Mouse (Mus musculus) lung, embryonic 16.5 days (tissue): ENCODE results near the gene Spata3. TPM values are rescaled to one million over a fixed set of nuclear protein-coding genes. Genes with fewer than 3 reads are reported as not detected.
"Not testable (repeated sequence)": the region's sequence is repeated elsewhere in the genome, so short reads cannot be mapped to it uniquely, and the experiment has no call there.

Experiments used
- ATAC-seq: fragments of 200-750 bp; cut with Nextera tagmentation; 2 replicates; pipeline ENCODE4 v1.8.0; 2017; ENCODE audit warnings: low read depth, mild to moderate bottlenecking, moderate library complexity
- H3K27ac ChIP-seq: fragments of 300-500 bp; sonication (generic); 2 replicates; pipeline ENCODE4 v1.5.1; 2014; ENCODE audit warnings: mild to moderate bottlenecking, control low read depth, low read length
- H3K27me3 ChIP-seq: fragments of 300-500 bp; sonication (generic); 2 replicates; pipeline ENCODE4 v1.6.1; 2014; ENCODE audit warnings: low read depth, low read length, mixed read lengths; ENCODE audit not compliant: control insufficient read depth, insufficient read depth
- H3K36me3 ChIP-seq: fragments of 300-500 bp; sonication (generic); 2 replicates; pipeline ENCODE4 v1.6.1; 2014; ENCODE audit warnings: low read length; ENCODE audit not compliant: control insufficient read depth, insufficient read depth
- H3K4me1 ChIP-seq: fragments of 300-500 bp; sonication (generic); replicated peaks from 2 replicates; pipeline ENCODE4 v1.6.1; 2014; ENCODE audit warnings: low read length, mixed read lengths; ENCODE audit not compliant: control insufficient read depth, insufficient read depth
- H3K4me2 ChIP-seq: fragments of 300-500 bp; sonication (generic); 2 replicates; pipeline ENCODE4 v1.6.1; 2014; ENCODE audit warnings: low read depth, low read length, control low read depth
- H3K4me3 ChIP-seq: fragments of 300-500 bp; sonication (generic); 2 replicates; pipeline ENCODE4 v1.5.1; 2014; ENCODE audit warnings: mild to moderate bottlenecking, low read length, control low read depth
- H3K9ac ChIP-seq: fragments of 300-500 bp; sonication (generic); 2 replicates; pipeline ENCODE4 v1.6.1; 2014; ENCODE audit warnings: low read length, control low read depth
- H3K9me3 ChIP-seq: fragments of 300-500 bp; sonication (generic); 2 replicates; pipeline ENCODE4 v1.6.1; 2016; ENCODE audit warnings: low read length; ENCODE audit not compliant: control insufficient read depth
- WGBS: fragments of 180-500 bp; shearing (Covaris S2); extraction: QIAGEN DNeasy Blood & Tissue Kit; methylation state at CpG from one replicate; pipeline ENCODE4 v1.1.7; 2014; 5-methylcytosine and 5-hydroxymethylcytosine counted together
- polyA plus RNA-seq: library from polyadenylated mRNA; unstranded; fragments of >200 nt; fragmentation: Nextera tagmentation; extraction: Ambion mirVana; gene quantifications from 2 replicates; pipeline ENCODE4 v1.2.1, GENCODE M21; 2015

The Spata3 gene
- polyA plus RNA-seq, 1 experiment from 2014 or later, result not detected

DNA sequence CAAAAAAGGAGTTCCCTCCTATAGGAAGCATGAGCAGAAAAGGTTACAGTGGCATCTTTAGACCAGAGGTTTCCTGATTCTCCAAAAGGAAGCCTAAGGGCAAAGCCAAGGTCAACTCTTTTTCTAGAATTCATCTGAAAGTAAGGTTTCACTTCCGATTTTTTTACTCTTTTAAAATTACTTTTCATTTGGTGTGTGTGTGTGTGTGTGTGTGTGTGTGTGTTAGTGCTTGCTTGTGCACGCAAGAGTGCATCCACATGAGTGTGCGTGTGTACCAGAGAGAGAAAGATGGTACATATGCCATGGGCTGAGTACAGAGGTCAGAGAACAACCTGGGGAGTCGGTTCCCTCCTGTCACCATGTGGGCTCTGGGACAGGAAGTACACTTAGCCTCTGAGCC, 27.7 kb upstream of the Spata3 start:
- H3K4me3 ChIP-seq, ATAC-seq, H3K9ac ChIP-seq, H3K4me2 ChIP-seq, H3K27me3 ChIP-seq, H3K9me3 ChIP-seq, H3K27ac ChIP-seq, H3K4me1 ChIP-seq, H3K36me3 ChIP-seq: not testable (repeated sequence)
- 82% methylated on average over 4 of the region's 4 CpGs for WGBS

DNA sequence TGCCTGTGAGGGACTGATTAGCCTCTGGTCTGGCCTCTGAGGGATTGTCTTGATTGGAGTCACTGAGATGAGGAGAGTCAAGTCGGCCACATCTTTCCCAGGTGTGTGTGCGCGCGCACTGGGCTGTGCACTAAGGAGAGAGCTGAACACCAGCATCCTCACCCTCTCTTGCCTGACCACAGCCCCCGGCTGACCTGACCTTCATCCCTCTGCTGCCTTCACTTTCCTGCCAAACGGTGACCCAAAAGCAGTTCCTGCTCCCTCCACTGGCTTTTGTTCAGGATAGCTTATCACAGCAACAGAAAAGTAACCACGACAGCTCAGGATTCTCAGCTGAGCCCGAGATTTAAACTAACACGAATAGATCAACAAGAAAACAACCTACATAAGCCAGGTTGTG, 24.4 kb upstream of the Spata3 start:
- Histone ChIP-seq H3K27ac (no peak overlapping the region), H3K9me3 (no peaks in the 10 kb centered on the region), H3K36me3 (no peaks in the 10 kb centered on the region), H3K4me2 (no peak overlapping the region), H3K9ac (no peak overlapping the region), H3K4me1 (no peaks in the 10 kb centered on the region), H3K27me3 (no peaks in the 10 kb centered on the region), H3K4me3 (no peak overlapping the region)
- WGBS, result 69% methylated on average over 9 of the region's 9 CpGs
- no peak for ATAC-seq

DNA sequence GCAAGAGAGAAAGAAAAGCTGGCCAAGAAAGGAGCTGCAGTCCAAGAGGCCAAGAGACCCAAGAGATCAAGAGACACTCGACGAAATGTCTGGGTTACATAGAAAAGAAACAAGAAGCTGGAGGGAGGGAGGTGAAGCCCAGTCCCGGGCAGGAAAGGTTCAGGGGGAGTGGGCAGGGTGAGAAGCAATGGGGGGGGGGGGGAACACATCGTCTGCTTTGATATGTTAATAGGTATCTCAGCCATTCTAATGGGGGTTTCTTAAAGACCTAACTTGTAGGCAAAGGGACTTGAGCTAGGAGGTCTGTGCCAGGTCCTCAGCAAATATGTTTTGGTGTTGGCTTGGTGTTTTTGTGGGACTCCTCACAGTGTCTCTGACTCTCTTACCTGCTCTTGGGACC, 23.1 kb upstream of the Spata3 start:
- H3K4me1 ChIP-seq, result no peaks in the 10 kb centered on the region
- ATAC-seq, result no peak
- WGBS, result 75% methylated on average over 3 of the region's 4 CpGs
- H3K27ac ChIP-seq, result no peak overlapping the region
- H3K9me3 ChIP-seq, result no peaks in the 10 kb centered on the region
- H3K27me3 ChIP-seq, result no peaks in the 10 kb centered on the region
- H3K9ac ChIP-seq, result no peak overlapping the region
- H3K4me3 ChIP-seq, result no peak overlapping the region
- no peak overlapping the region for H3K4me2 ChIP-seq
- no peaks in the 10 kb centered on the region for H3K36me3 ChIP-seq

DNA sequence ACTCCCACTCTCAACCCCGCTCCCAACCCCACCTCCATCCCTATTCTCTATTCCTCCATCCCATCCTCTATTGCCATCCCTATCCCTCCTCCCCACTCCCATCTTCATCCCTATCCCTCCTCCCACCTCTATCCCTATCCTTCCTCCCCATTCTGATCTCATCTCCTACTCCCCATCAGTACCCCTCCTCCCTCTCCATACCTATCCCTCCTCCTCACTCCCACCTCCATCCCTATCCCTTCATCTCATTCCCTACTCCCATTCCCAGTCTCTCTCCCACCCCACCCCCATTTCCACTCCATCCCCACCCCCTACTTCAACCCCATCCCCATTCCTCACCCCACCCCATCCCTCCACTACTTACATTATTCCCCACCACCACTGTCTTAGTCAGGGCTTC, 19.4 kb upstream of the Spata3 start:
- Histone ChIP-seq H3K4me3 (no peak overlapping the region), H3K9ac (no peak overlapping the region), H3K4me2 (no peak overlapping the region), H3K36me3 (no peaks in the 10 kb centered on the region), H3K9me3 (no peaks in the 10 kb centered on the region), H3K27me3 (no peaks in the 10 kb centered on the region), H3K4me1 (no peaks in the 10 kb centered on the region), H3K27ac (no peak overlapping the region)
- 88% methylated on average over 1 of the region's 1 CpGs for WGBS
- no peak for ATAC-seq

DNA sequence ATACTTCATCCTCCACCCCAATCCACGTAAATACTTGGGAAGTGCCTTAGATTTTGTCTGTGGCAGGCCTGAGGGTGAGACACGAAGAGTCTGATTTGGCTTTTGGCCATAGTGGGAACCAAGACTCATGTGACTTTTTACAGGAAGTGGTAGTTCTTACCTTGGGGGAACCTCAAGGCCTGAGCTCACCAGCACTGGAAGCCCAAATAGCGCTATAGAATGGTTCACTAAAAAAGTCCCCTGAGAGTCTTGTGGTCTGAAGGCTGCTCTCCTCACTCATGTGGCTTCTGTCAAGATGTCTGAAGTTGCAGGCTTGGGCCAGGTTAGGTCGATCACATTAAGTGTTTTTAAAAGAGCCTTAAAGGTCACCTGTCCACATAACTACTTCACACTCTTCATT, 18.6 kb upstream of the Spata3 start:
- Histone ChIP-seq H3K4me1 (no peaks in the 10 kb centered on the region), H3K27ac (no peak overlapping the region), H3K4me3 (no peak overlapping the region), H3K9ac (no peak overlapping the region), H3K9me3 (no peaks in the 10 kb centered on the region), H3K36me3 (no peaks in the 10 kb centered on the region), H3K27me3 (no peaks in the 10 kb centered on the region), H3K4me2 (no peak overlapping the region)
- 68% methylated on average over 4 of the region's 4 CpGs for WGBS
- ATAC-seq, result no peak

DNA sequence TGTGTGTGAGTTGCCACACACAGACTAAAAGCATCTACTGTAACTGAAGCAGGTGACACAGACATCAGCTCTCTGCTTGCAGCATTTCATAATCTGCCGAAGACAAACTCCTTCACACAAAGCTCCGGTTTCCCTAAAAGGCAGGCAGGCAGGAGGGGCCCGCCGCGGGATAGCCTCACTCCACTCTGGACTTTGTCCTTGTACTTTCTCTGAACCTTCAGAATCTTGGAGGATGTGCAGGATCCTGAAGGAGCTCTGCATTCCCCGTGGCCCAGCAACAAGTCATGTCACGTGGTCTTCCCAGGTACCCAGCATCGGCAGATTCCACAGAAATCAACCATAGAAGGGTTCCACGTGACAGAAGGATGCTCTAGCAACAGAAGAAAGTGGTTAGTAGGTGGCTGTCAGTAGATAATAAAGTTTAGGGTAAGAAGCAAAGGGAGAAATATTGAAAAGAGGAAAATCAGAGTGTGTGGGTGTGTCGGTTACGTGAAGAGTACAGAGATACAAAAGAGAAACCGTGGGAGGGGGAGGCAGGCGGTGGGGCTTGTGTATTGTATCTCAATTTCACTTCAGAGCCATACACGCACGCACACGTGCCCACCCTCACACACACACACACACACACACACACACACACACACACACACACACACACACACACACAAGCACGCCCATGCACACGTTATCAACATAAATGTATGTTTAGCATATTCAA, 16.6 kb upstream of the Spata3 start:
- Histone ChIP-seq H3K36me3 (no peaks in the 10 kb centered on the region), H3K4me1 (no peaks in the 10 kb centered on the region), H3K4me3 (no peak overlapping the region), H3K9ac (no peak overlapping the region), H3K4me2 (no peak overlapping the region), H3K27me3 (no peaks in the 10 kb centered on the region), H3K9me3 (no peaks in the 10 kb centered on the region), H3K27ac (no peak overlapping the region)
- ATAC-seq, result no peak
- WGBS, result 71% methylated on average over 18 of the region's 18 CpGs

DNA sequence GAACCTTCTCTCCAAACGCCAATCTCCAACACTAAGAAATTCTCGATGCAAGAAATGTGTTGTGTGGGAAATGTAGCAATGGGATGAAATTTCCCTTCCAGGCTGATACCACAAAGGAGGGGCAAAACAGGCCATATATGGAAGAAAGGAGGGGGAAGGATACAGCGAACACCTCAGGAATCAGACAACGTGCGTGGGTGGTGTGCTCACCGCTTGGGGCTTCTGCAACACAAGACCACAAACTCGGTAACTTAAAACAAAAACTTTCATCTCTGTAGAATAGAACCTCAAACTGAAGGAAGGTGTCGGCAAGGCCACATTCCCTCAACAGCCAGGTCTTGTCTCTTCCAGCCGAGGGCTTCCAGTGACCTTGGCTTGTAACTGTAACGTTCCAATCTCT, 11.1 kb upstream of the Spata3 start:
- H3K9ac ChIP-seq, result no peak overlapping the region
- no peak for ATAC-seq
- no peaks in the 10 kb centered on the region for H3K27me3 ChIP-seq
- no peak overlapping the region for H3K27ac ChIP-seq
- WGBS, result 82% methylated on average over 10 of the region's 10 CpGs
- H3K36me3 ChIP-seq, result no peaks in the 10 kb centered on the region
- no peak overlapping the region for H3K4me3 ChIP-seq
- H3K9me3 ChIP-seq, result no peaks in the 10 kb centered on the region
- H3K4me1 ChIP-seq, result no peaks in the 10 kb centered on the region
- H3K4me2 ChIP-seq, result no peak overlapping the region

DNA sequence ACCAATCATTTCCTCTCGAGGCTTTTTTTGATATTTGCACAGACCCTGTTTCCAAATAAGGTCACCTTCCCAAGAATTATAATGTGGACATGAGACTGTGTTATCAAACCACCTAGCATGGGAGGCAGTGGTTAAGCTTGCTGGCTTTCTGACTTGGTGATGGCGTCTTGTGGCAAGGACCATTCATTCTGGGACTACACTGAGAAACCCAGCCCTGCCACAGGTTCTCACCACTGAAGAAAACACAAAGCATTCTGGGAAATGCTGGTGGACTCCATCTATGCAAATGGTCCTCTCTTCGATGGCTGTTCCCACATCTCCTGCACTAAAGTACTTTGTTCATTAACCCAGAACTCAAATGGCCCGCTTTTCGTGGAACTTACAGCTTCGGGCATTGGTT, 10.6 kb upstream of the Spata3 start:
- Histone ChIP-seq H3K9ac (no peak overlapping the region), H3K27ac (no peak overlapping the region), H3K4me2 (no peak overlapping the region), H3K27me3 (no peaks in the 10 kb centered on the region), H3K36me3 (no peaks in the 10 kb centered on the region), H3K9me3 (no peaks in the 10 kb centered on the region), H3K4me1 (no peaks in the 10 kb centered on the region), H3K4me3 (no peak overlapping the region)
- ATAC-seq, result no peak
- 87% methylated on average over 6 of the region's 6 CpGs for WGBS

DNA sequence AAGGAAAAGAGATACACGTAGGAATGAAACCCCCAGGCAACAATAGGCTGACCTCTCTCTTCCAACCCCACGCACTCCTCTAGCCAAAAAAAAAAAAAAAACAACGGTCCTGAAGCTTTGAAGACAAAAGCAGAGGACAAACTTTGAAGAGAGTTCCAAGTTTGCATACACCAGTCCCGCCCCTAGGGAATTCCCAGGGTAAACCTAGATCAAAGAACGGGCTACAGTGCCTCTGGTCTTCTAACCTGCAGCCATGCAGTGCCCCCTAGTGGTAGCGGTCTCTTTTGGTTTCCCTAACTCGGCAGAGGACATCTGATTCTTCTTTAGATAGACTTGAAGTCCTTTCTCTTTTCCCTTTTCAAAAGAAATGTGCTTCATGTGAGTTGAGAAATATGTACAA, 8.8 kb upstream of the Spata3 start:
- Histone ChIP-seq H3K4me3 (no peak overlapping the region; the same call in 1 of the 2 replicates), H3K4me2 (peak overlapping the region; percentile 15; the same call in 1 of the 2 replicates), H3K9ac (no peak overlapping the region), H3K36me3 (no peaks in the 10 kb centered on the region), H3K9me3 (no peaks in the 10 kb centered on the region), H3K27me3 (no peaks in the 10 kb centered on the region), H3K4me1 (no peaks in the 10 kb centered on the region), H3K27ac (no peak overlapping the region)
- WGBS, result 0% methylated on average over 7 of the region's 7 CpGs
- ATAC-seq, result peak; percentile 71

DNA sequence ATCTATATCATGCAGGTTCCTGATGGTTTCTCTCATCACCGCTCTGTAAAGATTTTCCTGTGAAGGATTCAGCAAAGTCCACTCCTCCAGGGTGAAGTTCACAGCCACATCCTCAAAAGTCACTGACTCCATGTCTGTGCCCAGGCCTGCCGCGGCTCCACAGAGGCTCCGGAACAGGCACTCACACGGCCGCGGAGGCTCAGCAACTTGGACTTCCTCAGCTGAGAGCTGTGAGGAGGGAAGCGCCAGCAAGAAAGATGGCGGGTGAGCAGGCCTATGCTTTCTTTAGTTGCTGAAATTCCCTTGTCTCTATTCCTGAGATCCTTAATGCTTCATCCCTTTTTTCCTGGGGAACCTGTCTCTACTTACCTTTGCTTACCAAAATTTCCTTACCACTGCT, 858 bp upstream of the Spata3 start:
- 91% methylated on average over 9 of the region's 9 CpGs for WGBS
- peaks cover 20% of the 10 kb centered on the region for H3K27me3 ChIP-seq
- not testable (repeated sequence) for H3K36me3 ChIP-seq, H3K9me3 ChIP-seq, H3K4me2 ChIP-seq, ATAC-seq, H3K27ac ChIP-seq, H3K4me3 ChIP-seq, H3K9ac ChIP-seq, H3K4me1 ChIP-seq
